ENCODE assay signal across 9 mouse cellular contexts in the genomic region with DNA sequence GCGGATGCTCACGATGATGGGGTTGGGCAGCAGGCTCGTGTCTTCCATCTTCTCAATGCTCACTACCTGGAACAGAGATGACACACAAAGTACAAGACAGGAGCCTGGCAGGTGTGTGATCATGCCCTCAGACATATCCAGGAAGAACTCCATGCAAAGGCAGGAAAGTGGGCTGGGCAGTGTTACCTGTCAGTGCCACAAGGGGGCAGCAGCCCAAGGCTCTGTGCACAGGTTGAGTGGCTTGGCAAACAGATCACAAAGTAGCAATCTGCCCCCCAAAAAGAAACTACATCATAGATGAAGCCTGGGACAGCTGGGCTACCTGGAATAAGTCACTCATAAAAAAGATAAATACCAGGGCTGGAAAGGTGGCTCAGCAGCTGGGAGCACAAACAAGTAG. TPM values are rescaled to one million over a fixed set of nuclear protein-coding genes. Genes with fewer than 3 reads are reported as not detected.
DNase-seq lines count a peak whose midpoint lies in the region; ATAC-seq and TF ChIP-seq lines count a peak whose summit lies in the region.
"Had no signal": no experiment of that assay in that cellular context is flagged by ENCODE, and none has a peak within 500 bp of the region (broad histone marks: within the 10 kb centered on the region; RNA-seq: fewer than 3 reads in every experiment).

No protein-coding gene starts in this region.

- H3K4me3 ChIP-seq in bone marrow, adult 2 months (replicated peaks; ENCODE audit: control insufficient read depth, low read depth, low read length), result no peak overlapping the region
- H3K4me3 ChIP-seq in layer of hippocampus, adult 2 months, result no peak overlapping the region
- H3K4me3 ChIP-seq in lung, embryonic 16.5 days (ENCODE audit: low read length), result no peak overlapping the region
- H3K4me3 ChIP-seq: embryonic facial prominence, embryonic 15.5 days had no signal

- no peak overlapping the region for H3K9ac ChIP-seq in lung, embryonic 16.5 days (ENCODE audit: low read length)
- H3K9ac ChIP-seq: embryonic facial prominence, embryonic 15.5 days had no signal

- H3K36me3 ChIP-seq in lung, embryonic 16.5 days (ENCODE audit: control insufficient read depth, insufficient read depth, low read length), result no peaks in the 10 kb centered on the region

- DNase-seq in CD4-positive, CD25-positive, alpha-beta regulatory T cell, adult 2 months (ENCODE audit: low read depth, low spot score), result peak; percentile 78
- peak; percentile 81 to 87 for DNase-seq in heart, postnatal 10 days
- peak; percentile 63 to 84 for DNase-seq in layer of hippocampus, adult 2 months (ENCODE audit: low spot score in 2 of 2)
- DNase-seq in ovary, postnatal 10 days (ENCODE audit: low spot score), result peak; percentile 68
- DNase-seq in thymus, postnatal 0 days (ENCODE audit: low spot score), result peak; percentile 79

- no peak for TF ChIP-seq POLR2A in bone marrow, adult 2 months (IDR thresholded peaks at IDR 0.05; ENCODE audit: borderline replicate concordance, control insufficient read depth, low read depth, low read length)

- WGBS in bone marrow, adult 2 months, result 82% methylated on average over 3 of the region's 3 CpGs
- WGBS in lung, embryonic 16.5 days, result 55% methylated on average over 3 of the region's 3 CpGs

- intact Hi-C loops in heart, postnatal 10 days (cut with DNase I), result loop anchor here (2.0 kb wide), 2 partner anchors 113 to 131 kb away; no protein-coding TSS in a partner anchor

- peaks cover 2% of the 10 kb centered on the region; the same call in 1 of the 2 replicates for H3K4me1 ChIP-seq in bone marrow, adult 2 months (ENCODE audit: control insufficient read depth, insufficient read depth, low read length)
- H3K4me1 ChIP-seq in lung, embryonic 16.5 days (replicated peaks; ENCODE audit: control insufficient read depth, insufficient read depth, low read length), result peaks cover 21% of the 10 kb centered on the region

- H3K9me3 ChIP-seq in lung, embryonic 16.5 days (ENCODE audit: control insufficient read depth, low read length), result no peaks in the 10 kb centered on the region
- H3K9me3 ChIP-seq: embryonic facial prominence, embryonic 15.5 days had no signal

- peak; percentile 97 for TF ChIP-seq CTCF in bone marrow, adult 2 months (IDR thresholded peaks at IDR 0.05; ENCODE audit: control insufficient read depth, insufficient read depth, low read length)
- TF ChIP-seq CTCF in layer of hippocampus, adult 2 months (conservative IDR thresholded peaks at IDR 0.05), result peak; percentile 98

- peak; percentile 69; the same call in 1 of the 2 replicates for ATAC-seq in erythroblast, adult 5-6 weeks (replicated peaks; ENCODE audit: low FRiP score, poor library complexity, severe bottlenecking)
- ATAC-seq in lung, embryonic 16.5 days (ENCODE audit: low read depth), result 0 out of 2 replicates have a peak, but pooled peaks have one; percentile 23

- H3K27me3 ChIP-seq in lung, embryonic 16.5 days (ENCODE audit: control insufficient read depth, insufficient read depth, low read depth, low read length), result no peaks in the 10 kb centered on the region
- H3K27me3 ChIP-seq: embryonic facial prominence, embryonic 15.5 days had no signal

- no peak overlapping the region for H3K27ac ChIP-seq in bone marrow, adult 2 months (ENCODE audit: control insufficient read depth, insufficient read depth, low read depth, low read length, poor library complexity)
- H3K27ac ChIP-seq in layer of hippocampus, adult 2 months, result no peak overlapping the region
- peak overlapping the region; percentile 86 for H3K27ac ChIP-seq in lung, embryonic 16.5 days (ENCODE audit: low read length)
- H3K27ac ChIP-seq: embryonic facial prominence, embryonic 15.5 days had no signal

- no peak overlapping the region for H3K4me2 ChIP-seq in lung, embryonic 16.5 days (ENCODE audit: low read depth, low read length)
- H3K4me2 ChIP-seq: embryonic facial prominence, embryonic 15.5 days had no signal

RNA-seq across cellular contexts. Expression of a gene that starts 24.5 kb away (rescaled TPM):
- 1,170 and 2,169 TPM in 2 replicates for polyA plus RNA-seq in bone marrow, adult 2 months (2011; ENCODE audit: insufficient read depth, insufficient read length, low replicate concordance, missing spikeins)
- total RNA-seq in erythroblast, adult 5-6 weeks (2015; ENCODE audit: low replicate concordance), result 473 and 504 TPM in 2 replicates
- total RNA-seq in erythroblast, adult 5-6 weeks (2017; ENCODE audit: low replicate concordance), result 101 and 131 TPM in 2 replicates
- total RNA-seq in heart, postnatal 10 days (2021), result 100 to 1,000 TPM; 730 to 733 TPM
- 100 to 1,000 TPM; 538 to 549 TPM for total RNA-seq in layer of hippocampus, adult 2 months (2021)
- 449 and 553 TPM in 2 replicates for polyA plus RNA-seq in lung, embryonic 16.5 days (2015; fragmentation: Nextera tagmentation; extraction: Ambion mirVana)
- 740 and 743 TPM in 2 replicates for polyA plus RNA-seq in thymus, postnatal 0 days (2015; fragmentation: Nextera tagmentation; extraction: Ambion mirVana)
